Mouse (Mus musculus): ENCODE measurements around the gene Notch1.

The Notch1 gene

DNA sequence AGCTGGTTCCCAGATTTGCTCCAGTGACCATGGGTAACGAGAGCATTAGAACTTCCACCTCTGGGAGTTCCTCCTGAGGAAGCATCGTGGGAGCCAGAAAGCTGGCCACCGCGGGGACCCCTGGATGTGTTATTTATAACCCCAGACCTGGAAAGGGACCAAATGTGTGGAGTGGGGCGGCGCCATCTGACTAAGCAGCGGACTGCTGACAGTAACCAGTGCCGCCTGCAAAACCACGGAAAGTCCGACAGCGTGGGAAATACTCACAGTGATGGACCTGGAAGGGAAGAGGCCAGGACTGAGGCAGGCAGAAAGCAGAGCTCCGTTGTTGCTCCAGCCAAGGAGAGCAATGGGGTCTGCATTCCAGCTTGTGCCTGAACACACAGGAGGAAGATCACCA is at the start of gene Notch1:
TSS of gene Notch1 (minus strand) at position 389 of the 400 bp plus-strand sequence.
- DNase-seq (ENCODE audit: low read depth, low spot score) = no peak

DNA sequence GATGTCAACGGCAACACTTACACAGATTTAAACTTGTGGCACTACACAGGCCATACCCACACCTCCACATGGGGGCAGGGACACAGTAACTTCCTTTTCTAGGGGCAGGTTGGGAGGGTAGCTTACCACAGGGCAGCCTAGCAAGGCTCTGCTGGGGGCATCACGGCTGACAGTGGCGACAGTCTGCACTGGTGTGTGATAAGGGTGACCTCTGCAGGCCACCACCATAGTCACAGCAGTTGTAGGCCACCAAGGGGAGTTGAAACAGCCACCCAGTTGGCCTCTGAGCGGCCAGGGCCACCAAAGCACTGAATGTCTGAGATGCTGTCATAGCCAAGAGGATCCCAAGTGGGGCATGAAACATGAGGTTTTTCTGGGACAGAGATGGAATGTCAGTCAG is 49.8 kb upstream of the Notch1 start:
- DNase-seq (ENCODE audit: low read depth, low spot score) = no peak

DNA sequence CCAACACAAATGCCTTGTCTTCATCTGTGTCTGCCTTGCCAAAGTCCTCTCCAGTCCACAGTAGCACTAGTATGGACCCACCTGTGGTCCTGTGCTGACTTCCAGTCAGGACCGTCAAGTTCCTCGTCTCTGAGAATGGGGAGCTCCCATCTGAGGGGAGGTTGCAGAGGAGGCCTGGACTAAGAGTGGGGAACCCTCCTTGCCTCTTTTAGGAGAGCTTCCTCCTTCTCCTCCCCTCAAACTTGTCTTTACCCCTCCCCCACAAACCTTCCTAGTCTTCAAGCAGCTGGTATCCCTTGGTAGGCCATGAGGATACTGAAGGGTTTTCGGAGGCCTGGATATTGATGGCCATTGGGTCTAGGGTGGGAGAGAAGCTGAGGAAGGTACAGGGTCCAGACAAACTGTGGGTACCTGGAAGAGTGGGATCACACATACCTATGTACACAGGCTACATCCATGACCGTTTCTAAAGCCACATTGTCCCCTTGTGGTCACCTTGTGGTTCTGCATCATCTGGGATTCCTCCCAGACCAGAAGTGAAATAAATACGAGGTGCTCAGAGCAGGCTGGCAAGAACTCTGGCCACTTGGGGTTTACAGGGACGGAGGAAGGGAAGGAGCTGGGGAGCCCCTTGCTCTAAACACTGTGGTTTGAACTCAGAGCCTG is 45.0 kb upstream of the Notch1 start:
- peak; percentile 60 for DNase-seq (ENCODE audit: low read depth, low spot score)

DNA sequence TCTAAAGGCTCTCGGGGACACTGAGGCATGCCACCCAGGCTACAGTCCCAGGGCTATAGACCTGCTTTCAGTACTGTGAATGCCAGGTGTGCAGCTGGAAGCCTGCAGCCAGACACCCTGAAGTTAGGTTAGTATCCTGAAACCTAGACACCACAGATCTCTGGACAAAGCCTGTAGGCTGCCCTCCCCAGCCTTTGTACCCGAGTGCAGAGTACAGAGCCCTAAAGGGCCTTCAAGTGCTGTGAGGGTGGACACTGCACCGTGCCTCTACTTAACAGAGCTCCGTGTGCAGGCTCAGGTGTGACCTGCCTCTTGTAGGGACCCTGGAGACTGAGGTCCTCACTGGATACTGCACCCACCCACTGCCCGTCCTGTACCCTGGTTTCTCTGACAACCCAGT is 44.0 kb upstream of the Notch1 start:
- no peak for DNase-seq (ENCODE audit: low read depth, low spot score)

DNA sequence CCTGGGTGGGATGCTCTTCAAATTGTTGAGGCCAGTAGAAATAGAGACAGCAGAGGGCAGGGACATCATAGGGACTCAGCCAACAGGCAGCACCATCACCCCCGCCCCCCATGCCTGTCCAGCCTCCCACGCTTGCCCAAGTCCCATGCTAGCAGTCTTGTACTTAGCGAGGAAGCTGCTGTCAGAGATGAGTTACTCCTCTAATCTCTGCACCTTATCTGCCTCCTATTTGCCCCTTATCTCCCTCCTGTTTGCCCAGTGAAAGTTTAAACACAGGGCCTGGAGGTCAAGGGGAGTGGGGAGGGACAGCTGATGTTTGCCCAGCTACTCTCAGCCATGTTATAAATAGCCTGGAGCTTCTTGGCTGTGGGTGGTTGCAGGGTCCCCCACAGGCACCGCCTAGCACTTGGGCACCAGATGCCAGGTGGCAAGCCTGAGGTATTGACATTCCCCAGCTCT is 40.1 kb upstream of the Notch1 start:
- no peak for DNase-seq (ENCODE audit: low read depth, low spot score)

DNA sequence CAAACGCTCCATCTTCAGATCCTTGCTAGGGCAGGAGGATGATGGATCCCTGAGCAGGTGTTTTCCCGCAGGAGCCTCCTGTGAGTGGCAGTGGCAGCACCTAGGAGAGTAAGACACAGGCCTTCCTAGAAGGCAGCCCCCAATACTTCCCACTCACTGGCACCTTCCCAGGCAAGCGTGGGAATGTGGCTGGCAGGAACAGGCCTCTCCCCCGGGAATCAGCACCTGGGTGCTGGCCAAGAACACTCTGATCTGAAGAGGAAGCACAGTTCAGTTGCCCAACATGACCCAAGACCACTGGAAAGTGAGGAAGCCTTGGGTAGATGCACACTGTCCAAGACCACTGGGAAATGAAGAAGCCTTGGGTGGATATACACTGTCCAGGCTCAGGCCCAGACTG is 38.6 kb upstream of the Notch1 start:
- DNase-seq (ENCODE audit: low read depth, low spot score) = no peak

DNA sequence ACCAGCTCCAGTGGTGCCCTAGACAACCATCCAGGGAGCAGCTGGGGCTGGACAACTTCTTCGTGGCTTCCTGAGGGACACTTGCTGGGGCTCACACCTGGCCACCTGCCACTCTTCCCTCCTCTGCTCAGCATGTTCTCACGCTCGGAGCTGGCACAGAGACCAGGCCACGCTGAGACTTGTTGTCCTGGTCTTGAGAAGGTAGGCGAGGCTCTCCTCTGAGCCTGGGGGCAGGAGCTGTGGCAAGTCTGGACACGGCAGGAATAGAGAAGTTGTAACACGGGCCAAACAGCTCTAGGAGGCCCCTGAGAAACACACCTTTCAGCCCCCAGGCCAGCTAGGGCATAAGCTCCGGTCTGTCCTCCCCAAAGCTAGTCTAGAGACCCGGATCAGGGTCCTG is 37.4 kb upstream of the Notch1 start:
- no peak for DNase-seq (ENCODE audit: low read depth, low spot score)

DNA sequence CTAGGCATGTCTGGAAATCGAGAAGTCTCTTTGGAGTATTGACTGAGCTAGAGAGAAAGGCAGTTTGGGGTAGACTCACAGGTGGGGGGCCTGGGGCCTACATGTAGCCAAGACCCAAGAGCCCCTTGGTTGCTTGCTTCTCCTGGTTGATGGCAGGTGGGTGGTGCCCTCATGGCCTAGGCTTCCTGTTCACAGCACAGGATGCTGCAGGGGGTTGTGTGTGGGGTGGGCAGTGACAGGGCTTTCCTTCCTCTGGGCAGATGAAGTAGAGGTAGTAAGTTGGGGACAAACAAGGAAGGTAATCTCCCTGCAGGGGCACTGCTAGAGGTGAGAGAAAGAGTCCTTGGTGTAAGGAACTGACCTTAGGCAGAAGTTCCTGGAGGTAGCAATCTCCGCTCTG is 35.6 kb upstream of the Notch1 start:
- no peak for DNase-seq (ENCODE audit: low read depth, low spot score)

DNA sequence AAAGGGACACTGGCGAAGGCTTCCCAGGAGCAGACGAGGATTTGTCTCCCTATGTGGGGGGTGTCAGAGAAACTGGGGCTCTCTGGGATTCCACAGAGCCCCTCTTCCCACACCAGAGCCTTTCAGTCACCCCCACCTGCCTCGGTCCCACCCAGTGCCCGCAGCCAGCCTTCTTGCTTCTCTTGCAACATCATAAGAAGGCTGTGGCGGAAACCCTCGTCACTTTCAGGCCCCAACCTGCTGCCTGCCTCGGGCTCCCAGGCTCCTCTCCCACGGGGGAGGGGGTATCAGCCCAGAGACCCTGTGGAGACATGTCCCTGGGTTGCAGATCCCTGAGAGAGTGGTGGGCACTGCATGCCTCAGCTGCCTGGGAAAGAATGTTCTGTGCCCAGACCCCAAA is 35.0 kb upstream of the Notch1 start:
- DNase-seq (ENCODE audit: low read depth, low spot score) = no peak

DNA sequence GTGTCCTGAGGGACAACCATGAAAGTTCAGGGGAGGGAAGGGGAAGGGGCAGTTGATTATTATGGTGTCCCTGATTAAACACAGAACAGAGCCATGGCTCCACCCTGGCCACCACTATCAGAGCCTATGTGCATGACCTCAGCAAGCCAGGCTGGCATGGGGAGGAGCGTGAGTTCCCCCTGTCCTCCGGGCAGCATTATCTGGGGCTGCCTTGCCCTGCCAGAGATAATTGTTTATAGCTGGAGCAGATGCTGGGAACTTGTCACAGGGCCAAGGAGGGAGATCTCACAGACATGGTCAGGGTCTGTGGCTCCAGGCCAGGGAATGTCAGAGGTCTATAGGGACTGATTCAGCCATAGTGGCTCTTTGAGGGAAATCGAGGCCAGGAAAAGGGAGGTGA is 34.3 kb upstream of the Notch1 start:
- DNase-seq (ENCODE audit: low read depth, low spot score) = no peak

DNA sequence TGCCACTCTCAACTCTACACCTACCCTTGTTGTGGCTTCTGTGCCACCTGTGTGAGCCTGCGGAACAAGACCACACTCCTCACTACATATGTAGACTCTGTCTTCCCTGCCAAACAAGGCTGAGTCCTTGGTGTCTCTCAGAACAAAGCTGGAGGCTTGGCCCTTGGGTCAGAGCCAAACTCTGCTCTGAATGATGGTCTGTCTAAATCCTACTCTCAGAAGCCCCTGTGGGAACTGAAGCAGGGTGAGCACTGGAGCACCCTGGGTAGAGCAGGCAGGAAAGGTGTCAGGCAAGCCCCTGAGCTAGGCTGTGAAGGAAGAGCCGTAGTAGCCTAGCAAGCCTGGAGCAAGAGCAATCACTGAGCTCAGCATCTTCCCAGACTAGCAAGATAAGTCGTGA is 33.7 kb upstream of the Notch1 start:
- DNase-seq (ENCODE audit: low read depth, low spot score) = no peak

DNA sequence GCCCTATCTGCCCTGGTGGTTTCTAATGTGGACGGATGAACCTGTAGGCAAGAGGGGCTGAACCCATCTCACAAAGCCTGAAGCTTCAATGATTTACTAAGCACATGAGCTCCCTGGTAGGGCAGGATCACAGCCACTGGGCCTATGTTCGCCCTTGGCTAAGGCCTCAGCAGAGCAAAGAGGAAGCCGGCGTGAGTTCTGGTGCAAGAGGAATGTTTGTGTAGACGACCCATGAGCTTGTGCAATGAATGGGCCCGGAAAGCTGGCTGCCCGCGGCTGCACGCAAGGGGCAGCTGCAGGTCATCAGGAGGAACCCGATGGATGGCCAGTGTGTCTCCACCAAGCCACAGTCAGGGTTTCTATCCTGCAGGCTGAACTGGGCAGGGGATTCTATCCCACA is 33.3 kb upstream of the Notch1 start:
- no peak for DNase-seq (ENCODE audit: low read depth, low spot score)

DNA sequence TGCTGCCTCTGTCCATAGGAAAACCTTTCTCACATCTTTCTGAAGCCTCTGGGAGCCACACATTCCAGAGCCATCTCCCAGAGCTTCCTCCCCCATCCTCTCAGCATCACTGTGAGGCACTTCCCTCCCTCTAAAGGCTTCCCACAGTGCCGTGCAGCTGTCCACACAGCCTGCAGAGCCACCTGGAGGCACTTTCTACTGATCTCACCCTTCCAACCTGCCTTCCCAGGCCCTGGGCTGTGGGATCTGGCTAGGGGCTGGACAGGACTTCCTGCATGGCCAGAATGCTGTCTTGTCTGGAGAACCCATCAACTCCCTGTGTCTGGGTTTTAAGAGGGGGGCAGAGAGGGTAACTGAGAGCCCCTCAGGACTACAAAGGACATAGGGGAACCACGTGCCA is 31.0 kb upstream of the Notch1 start:
- DNase-seq (ENCODE audit: low read depth, low spot score) = no peak

DNA sequence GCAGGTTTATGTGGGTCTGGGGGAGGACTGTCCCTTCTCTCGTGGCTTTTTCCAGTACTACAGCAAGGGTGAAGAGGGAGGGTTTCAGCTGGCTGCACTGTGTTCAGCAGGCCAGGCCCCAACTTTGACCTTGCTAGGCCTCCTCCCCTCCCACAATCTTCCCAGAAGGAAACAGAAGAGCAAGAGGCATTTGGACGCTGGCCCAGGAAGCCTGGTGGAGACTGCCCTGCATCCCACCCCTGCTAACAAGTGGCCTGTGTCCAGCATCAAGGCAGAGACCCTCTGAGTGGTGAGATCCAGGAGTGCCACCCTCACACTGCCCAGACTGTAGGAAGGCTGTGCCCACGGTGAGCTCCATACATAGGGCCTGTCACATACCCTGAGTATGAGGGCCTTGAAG is 27.8 kb upstream of the Notch1 start:
- no peak for DNase-seq (ENCODE audit: low read depth, low spot score)

DNA sequence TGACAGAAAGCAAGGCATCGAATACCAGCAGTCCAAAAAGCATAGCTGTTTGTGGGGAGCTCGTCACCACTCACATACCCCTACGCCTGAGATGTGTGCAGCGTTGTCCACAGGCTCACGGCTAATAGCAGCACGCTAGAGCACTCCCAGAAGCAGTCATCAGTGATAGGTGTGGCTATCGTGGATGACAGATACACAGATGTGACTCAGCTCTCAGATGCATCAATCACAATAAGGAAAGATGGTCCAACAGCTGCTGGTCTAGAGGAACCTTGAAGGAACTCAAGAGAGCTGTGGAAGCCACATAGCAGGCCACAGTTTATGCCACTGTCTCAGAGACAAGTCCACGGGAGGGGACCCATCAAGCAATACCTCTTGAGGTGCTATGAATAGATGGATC is 27.3 kb upstream of the Notch1 start:
- DNase-seq (ENCODE audit: low read depth, low spot score) = no peak

DNA sequence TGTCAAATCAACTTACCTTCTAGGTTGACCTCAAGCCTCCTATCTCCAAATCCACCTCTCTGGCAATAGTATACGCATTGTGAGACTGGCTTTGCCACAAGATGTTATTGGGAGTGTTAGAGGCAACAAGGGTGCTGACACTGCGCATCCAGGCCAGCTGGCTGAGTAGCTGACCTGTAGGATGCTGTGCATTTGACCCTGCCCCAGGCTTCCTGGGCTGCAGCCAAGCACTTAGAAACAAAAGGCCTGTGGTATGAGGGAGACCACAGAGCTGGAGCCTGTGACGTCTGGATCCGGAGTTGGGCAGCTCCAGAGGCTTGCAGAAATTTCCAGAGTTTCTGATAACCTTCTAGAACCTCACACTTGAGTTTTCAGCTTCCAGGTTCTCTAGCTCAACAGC is 26.7 kb upstream of the Notch1 start:
- no peak for DNase-seq (ENCODE audit: low read depth, low spot score)

DNA sequence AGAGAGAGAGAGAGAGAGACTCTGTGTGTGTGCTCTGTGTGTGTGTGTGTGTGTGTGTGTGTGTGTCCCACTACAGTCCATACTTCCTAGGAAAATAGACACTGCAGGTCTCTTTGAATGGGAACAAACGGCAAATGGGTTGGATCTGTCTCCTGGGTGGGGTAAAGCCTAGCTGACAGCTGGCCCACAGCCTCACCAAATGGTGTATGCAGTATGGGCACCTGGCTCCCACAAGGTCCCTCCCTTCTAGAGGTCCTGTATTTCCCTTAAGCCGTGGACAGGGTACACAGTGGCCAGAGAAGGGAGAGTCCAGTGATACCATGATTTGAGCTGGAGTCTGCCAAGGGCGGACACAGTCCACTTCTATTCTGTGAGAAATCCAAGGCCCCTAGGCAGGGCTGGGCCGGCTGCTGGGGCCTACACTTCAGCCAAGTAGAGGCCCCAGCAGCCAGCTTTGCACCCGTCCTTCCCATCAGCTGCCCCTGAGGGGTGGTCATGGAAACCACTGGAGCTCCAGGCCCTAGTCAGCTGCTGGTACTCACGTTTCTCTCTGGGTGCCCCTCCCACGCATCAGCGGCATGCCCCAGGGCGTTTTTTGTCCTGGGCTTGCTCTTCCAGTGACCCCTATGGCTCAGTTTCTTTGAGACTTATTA is 24.9 kb upstream of the Notch1 start:
- no peak for DNase-seq (ENCODE audit: low read depth, low spot score)

DNA sequence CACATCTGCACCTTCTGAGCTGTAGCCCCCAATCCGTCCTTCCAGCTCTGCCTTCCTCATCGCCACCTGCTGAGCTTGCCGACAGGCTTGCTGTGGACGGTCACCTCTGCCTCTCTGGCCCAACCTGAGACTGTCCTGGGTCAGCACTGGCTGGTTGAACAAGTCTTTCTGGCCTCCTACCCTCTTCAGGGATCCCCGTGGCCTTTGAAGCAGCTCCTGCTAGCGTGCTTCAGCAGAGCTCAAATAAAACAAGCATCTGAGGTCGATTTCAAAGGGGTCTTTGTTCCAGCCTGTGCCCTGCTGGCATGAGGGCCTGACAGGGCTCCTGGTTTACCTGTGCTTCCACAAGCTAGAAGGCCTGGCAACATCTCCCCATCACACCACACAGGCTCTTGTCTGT is 24.3 kb upstream of the Notch1 start:
- no peak for DNase-seq (ENCODE audit: low read depth, low spot score)

DNA sequence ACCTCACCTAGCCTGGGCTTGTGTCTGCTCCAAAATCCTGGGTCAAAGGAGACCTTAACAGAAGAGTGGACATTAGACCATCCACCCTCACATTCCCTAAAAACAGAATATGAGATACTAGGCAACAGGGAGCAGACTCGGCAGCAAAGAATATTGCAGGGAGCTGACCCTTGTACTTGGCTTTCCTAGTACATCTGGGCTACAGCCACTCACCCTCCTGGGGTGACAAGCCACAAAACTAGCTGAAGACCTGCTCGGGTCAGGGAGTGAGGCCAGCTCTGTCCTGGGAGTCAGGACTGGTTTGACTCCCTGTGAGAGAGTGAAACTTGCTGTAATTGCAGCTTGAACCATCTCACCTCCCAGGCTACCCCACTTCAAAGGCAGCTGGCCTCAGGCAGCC is 23.1 kb upstream of the Notch1 start:
- no peak for DNase-seq (ENCODE audit: low read depth, low spot score)

DNA sequence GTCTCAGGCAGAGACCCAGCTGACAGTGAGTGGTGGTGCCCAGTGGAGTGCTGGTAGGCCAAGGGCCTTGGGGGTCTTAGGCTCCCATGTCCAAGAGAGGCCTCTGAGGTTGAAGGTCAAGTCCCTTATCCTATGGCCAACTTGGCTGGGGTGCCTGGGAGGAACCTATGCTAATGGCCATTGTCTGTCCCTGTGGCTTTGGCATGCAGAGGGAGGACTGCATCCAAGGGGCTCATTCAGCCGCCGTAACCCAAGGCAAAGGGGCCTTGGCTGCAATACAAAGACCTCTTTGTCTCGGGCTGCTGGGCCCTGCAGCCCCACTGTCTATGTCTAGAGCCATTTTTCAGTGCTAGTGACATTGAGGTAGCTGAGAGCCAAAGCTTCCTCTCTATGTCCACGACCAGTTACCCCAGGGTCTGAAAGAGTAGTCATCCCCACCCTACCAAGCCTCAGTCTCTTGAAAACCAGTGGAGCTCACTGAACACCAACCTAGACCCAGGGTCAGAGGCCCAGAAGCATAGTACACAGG is 19.1 kb upstream of the Notch1 start:
- DNase-seq (ENCODE audit: low read depth, low spot score) = no peak

DNA sequence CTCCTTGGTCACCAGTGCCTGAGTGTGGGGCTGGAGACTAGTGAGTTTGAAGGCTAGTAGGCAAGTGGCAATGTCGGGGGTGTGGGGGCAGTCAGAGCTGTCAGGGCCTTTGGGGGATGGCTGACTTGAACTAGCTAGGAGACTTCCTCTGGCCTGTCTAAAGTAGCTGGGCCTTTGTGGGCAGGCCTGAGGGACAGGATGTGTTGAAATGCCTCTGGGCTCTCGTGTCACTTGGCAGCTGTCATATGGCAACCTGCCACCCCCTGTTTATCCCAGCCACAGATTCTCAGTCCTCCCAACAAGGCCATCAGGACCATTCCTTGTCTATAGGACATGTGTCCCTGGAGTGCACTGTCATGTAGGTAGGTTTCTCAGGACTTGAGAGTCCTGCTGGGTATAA is 18.2 kb upstream of the Notch1 start:
- no peak for DNase-seq (ENCODE audit: low read depth, low spot score)

DNA sequence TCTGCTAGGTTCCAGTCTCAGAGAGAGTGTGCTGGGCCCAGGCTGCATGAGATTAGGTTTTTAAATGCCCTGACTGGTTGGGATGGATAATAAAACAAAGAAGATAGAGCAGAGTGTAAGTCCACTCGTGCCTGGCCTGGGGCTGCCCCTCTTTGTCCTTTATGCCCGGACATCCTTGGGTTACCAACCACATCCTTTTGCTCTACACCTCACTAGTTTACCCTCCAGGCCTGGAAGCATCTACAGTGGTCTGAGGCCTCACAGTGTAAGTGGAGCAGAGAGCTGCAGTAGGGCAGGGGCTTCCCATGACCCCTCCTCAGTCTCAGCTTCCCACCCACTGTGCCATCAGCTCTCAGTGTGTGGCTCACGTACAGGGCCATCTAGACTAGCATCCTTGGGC is 17.7 kb upstream of the Notch1 start:
- no peak for DNase-seq (ENCODE audit: low read depth, low spot score)

DNA sequence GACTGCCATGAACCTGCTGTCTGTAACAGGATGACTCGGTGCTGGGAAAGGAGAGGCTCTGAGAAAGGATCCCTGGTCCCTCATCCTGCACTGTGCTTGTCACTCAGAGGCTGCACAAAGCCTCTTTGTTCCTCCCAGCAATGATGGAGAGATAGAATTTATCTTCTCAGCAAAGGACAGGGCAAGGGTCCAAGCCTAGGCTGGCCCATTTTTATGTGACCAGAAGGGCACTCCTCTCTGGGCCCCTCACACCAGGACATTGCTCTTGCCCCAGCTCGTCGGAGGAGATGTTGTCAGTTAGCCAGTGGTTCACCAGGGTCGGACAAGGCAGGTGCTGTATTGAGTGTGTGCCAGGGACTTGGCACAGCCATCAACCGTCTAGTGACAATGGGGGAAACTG is 16.8 kb upstream of the Notch1 start:
- no peak for DNase-seq (ENCODE audit: low read depth, low spot score)

DNA sequence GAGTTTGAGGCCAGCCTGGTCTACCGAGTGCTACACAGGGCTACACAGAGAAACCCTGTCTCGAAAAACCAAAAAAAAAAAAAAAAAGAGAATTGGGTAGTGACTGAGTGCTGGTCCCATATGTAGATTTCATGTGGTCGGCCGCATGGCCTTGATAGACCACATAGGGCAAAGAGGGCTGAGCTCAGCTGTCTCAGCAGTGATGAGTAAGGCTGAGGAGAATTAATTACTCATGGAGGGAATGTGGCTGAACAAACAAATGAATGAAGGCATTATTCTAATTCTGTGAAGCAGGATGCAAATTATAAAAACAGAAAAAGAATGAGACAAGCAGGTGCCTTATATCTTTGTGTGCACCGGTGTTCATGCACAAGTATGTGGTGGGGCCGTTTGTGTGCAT is 15.4 kb upstream of the Notch1 start:
- DNase-seq (ENCODE audit: low read depth, low spot score) = no peak

Data from embryo, embryonic 11.5 days (tissue).